Mouse (Mus musculus): ENCODE measurements around the gene Pgls. TPM values are rescaled to one million over a fixed set of nuclear protein-coding genes. Genes with fewer than 3 reads are reported as not detected.

Pgls gene
- total RNA-seq (2014; fragmentation: Nextera tagmentation) (39.7 and 47.5 TPM in 2 replicates), total RNA-seq (2017) (87.2 and 140 TPM in 2 replicates), polyA plus RNA-seq (2012) (331 and 360 TPM in 2 replicates)

DNA sequence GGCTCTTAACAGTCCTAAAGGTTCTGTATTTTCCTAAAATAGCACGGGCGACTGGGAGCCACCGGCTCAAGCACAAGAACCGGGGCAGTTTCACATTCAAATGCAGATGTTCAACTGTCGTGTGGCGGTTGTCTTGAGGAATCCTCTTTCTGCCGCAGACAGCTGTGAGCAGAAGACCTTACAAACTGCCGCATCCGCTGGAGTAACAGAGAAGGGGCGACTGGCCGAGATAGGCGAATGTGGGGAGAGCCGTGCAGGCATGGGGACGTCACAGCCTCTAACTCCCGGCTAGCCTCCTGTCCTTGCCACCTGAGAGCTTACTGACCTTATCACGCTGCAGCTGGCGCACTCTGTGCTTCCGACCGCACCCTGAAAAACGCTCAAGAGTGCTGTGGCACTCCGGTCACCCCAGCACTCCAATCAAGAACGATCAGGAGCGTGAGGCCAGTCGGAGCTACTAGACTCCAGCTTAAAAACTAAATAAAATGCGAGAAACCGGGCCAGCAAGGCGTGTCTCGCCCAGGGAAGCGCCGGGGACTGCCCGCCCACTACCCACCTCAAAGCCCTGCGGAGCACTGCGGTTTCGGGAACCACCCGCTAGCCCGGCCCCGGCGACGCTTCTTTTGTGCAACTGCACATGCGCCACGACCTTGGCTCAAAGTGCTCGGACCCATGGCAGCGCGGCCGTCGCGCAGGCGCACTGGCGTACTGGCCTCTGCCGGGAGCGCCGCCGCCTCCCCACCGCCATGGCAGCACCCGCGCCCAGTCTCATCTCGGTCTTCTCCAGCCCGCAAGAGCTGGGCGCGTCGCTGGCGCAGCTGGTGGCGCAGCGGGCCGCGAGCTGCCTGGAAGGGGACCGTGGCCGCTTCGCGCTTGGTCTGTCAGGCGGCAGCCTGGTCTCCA lies at the start of gene Pgls:
Gene Pgls, plus strand, starts transcription at position 706 of the 903 bp plus-strand sequence.
- DNase-seq (ENCODE audit: low spot score), result peak; percentile 96
- TF ChIP-seq TAL1 (conservative IDR thresholded peaks at IDR 0.05; ENCODE audit: low read depth, low read length), result peak; percentile 18; the same call in 1 of the 2 replicates
- no peak for TF ChIP-seq GATA2 (IDR thresholded peaks at IDR 0.05; ENCODE audit: borderline replicate concordance, low read depth, low read length)
- no peak for TF ChIP-seq CTCF (IDR thresholded peaks at IDR 0.05; ENCODE audit: low read depth, low read length)
- Histone ChIP-seq H3K9me3 (replicated peaks) (no peaks in the 10 kb centered on the region), H3K4me3 (ENCODE audit: low read depth, low read length) (peak within 1 kb of the TSS; percentile 94), H3K4me1 (ENCODE audit: insufficient read depth, low read depth, low read length) (peaks cover 63% of the 10 kb centered on the region), H3K36me3 (replicated peaks) (peaks cover 65% of the 10 kb centered on the region), H3K27me3 (ENCODE audit: insufficient read depth, low read length) (no peaks in the 10 kb centered on the region)
- peak; percentile 78 for ATAC-seq (ENCODE audit: extremely low read depth, insufficient number of reproducible peaks, low FRiP score, poor library complexity, severe bottlenecking)

DNA sequence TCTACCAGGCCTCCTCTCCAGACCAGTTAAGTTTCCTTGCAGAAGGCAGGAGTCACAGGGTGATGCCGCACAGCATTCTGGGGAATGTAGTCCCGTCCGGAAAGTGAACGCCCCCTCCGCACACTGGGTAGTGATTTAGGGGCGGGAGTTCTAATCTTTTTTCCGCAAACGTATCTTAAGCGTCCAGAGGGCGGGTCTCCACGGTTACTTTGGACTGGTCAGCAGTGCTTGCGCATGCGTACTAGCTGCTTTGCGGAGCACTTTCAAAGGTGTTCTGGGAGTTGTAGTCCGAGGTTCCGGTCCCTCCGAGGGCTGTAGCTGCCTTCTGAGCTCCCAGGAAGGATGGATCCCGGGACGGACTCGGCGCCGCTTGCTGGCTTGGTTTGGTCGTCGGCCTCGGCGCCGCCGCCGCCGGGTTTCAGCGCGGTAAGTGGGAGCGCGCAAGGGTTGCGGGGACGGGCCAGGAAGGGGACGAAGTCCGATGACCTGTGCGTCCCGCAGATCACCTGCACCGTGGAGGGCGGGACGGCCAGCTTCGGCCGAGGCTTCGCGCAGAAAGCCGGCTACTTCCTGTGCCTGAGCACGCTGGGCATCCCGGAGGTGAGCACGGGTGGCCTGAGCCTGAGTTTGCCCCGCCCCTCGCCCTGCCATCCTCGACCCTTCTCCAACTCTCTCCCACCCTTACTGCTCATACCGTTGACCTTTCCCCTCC lies 49.2 kb upstream of the Pgls start, which contains the start of gene Mvb12a:
Gene Mvb12a, plus strand, starts transcription at position 291 of the 712 bp plus-strand sequence.
- Histone ChIP-seq H3K4me1 (ENCODE audit: insufficient read depth, low read depth, low read length) (peaks cover 35% of the 10 kb centered on the region), H3K27me3 (ENCODE audit: insufficient read depth, low read length) (no peaks in the 10 kb centered on the region), H3K36me3 (replicated peaks) (peaks cover 41% of the 10 kb centered on the region), H3K9me3 (replicated peaks) (no peaks in the 10 kb centered on the region), H3K4me3 (ENCODE audit: low read depth, low read length) (peak within 1 kb of the TSS; percentile 96)
- DNase-seq (ENCODE audit: low spot score) (peak; percentile 90), ATAC-seq (ENCODE audit: extremely low read depth, insufficient number of reproducible peaks, low FRiP score, poor library complexity, severe bottlenecking) (peak; percentile 88)
- TF ChIP-seq TAL1 (conservative IDR thresholded peaks at IDR 0.05; ENCODE audit: low read depth, low read length) (no peak), GATA2 (IDR thresholded peaks at IDR 0.05; ENCODE audit: borderline replicate concordance, low read depth, low read length) (no peak), CTCF (IDR thresholded peaks at IDR 0.05; ENCODE audit: low read depth, low read length) (no peak), POLR2AphosphoS5 (IDR thresholded peaks at IDR 0.05; ENCODE audit: insufficient replicate concordance, low read depth, low read length) (no peak), GATA1 (IDR thresholded peaks at IDR 0.05; ENCODE audit: borderline replicate concordance, low read length) (no peak)

GRCm38 (mm10) chr8:71543755-71544154 lies 48.2 kb upstream of the Pgls start:
- no peak for TF ChIP-seq POLR2AphosphoS5 (IDR thresholded peaks at IDR 0.05; ENCODE audit: insufficient replicate concordance, low read depth, low read length)
- no peak for TF ChIP-seq GATA1 (IDR thresholded peaks at IDR 0.05; ENCODE audit: borderline replicate concordance, low read length)
- no peak for TF ChIP-seq CTCF (IDR thresholded peaks at IDR 0.05; ENCODE audit: low read depth, low read length)
- no peak for TF ChIP-seq TAL1 (conservative IDR thresholded peaks at IDR 0.05; ENCODE audit: low read depth, low read length)
- no peak for TF ChIP-seq GATA2 (IDR thresholded peaks at IDR 0.05; ENCODE audit: borderline replicate concordance, low read depth, low read length)
- Histone ChIP-seq H3K4me1 (ENCODE audit: insufficient read depth, low read depth, low read length) (peaks cover 25% of the 10 kb centered on the region), H3K4me3 (ENCODE audit: low read depth, low read length) (peak overlapping the region; percentile 96; the same call in 1 of the 2 replicates), H3K36me3 (replicated peaks) (peaks cover 50% of the 10 kb centered on the region), H3K27me3 (ENCODE audit: insufficient read depth, low read length) (no peaks in the 10 kb centered on the region), H3K9me3 (replicated peaks) (no peaks in the 10 kb centered on the region)
- DNase-seq (ENCODE audit: low spot score), result no peak
- no peak for ATAC-seq (ENCODE audit: extremely low read depth, insufficient number of reproducible peaks, low FRiP score, poor library complexity, severe bottlenecking)

GRCm38 (mm10) chr8:71545053-71545452 lies 46.9 kb upstream of the Pgls start:
- Histone ChIP-seq H3K4me1 (ENCODE audit: insufficient read depth, low read depth, low read length) (peaks cover 22% of the 10 kb centered on the region), H3K27me3 (ENCODE audit: insufficient read depth, low read length) (no peaks in the 10 kb centered on the region), H3K9me3 (replicated peaks) (no peaks in the 10 kb centered on the region), H3K4me3 (ENCODE audit: low read depth, low read length) (no peak overlapping the region), H3K36me3 (replicated peaks) (peaks cover 50% of the 10 kb centered on the region)
- DNase-seq (ENCODE audit: low spot score) (no peak), ATAC-seq (ENCODE audit: extremely low read depth, insufficient number of reproducible peaks, low FRiP score, poor library complexity, severe bottlenecking) (no peak)
- TF ChIP-seq GATA1 (IDR thresholded peaks at IDR 0.05; ENCODE audit: borderline replicate concordance, low read length) (no peak), TAL1 (conservative IDR thresholded peaks at IDR 0.05; ENCODE audit: low read depth, low read length) (no peak), POLR2AphosphoS5 (IDR thresholded peaks at IDR 0.05; ENCODE audit: insufficient replicate concordance, low read depth, low read length) (no peak), GATA2 (IDR thresholded peaks at IDR 0.05; ENCODE audit: borderline replicate concordance, low read depth, low read length) (no peak), CTCF (IDR thresholded peaks at IDR 0.05; ENCODE audit: low read depth, low read length) (no peak)

- H3K4me1 ChIP-seq (ENCODE audit: insufficient read depth, low read depth, low read length), result peaks cover 14% of the 10 kb centered on the region
- H3K9me3 ChIP-seq (replicated peaks), result no peaks in the 10 kb centered on the region
- H3K4me3 ChIP-seq (ENCODE audit: low read depth, low read length), result no peak overlapping the region
- no peak for TF ChIP-seq TAL1 (conservative IDR thresholded peaks at IDR 0.05; ENCODE audit: low read depth, low read length)
- TF ChIP-seq CTCF (IDR thresholded peaks at IDR 0.05; ENCODE audit: low read depth, low read length), result no peak
- no peak for TF ChIP-seq POLR2AphosphoS5 (IDR thresholded peaks at IDR 0.05; ENCODE audit: insufficient replicate concordance, low read depth, low read length)
- no peak for TF ChIP-seq GATA2 (IDR thresholded peaks at IDR 0.05; ENCODE audit: borderline replicate concordance, low read depth, low read length)
- no peak for TF ChIP-seq GATA1 (IDR thresholded peaks at IDR 0.05; ENCODE audit: borderline replicate concordance, low read length)
- H3K27me3 ChIP-seq (ENCODE audit: insufficient read depth, low read length), result peaks cover 1% of the 10 kb centered on the region; the same call in 1 of the 2 replicates
- DNase-seq (ENCODE audit: low spot score), result no peak
- H3K36me3 ChIP-seq (replicated peaks), result peaks cover 46% of the 10 kb centered on the region
- ATAC-seq (ENCODE audit: extremely low read depth, insufficient number of reproducible peaks, low FRiP score, poor library complexity, severe bottlenecking), result no peak
These were observed 44.4 kb upstream of the Pgls start for GRCm38 (mm10) chr8:71547590-71547989.

DNA sequence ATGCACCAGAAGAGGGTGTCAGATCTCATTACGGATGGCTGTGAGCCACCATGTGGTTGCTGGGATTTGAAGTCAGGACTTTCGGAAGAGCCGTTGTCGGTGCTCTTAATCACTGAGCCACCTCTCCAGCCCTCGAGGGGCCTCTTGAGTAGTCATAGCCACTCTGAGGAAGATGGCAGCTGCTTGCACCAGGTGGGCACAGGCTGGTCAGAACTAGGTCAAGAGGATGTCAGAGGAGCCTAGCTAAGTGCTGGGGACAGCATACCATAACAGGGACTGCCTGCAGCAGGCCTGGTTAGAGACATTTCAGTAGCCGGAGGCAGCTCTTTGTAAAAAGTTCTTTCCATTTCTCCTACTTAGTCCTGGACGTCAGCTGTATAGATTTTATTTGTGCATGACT lies 41.2 kb upstream of the Pgls start:
- H3K4me1 ChIP-seq (ENCODE audit: insufficient read depth, low read depth, low read length), result peaks cover 15% of the 10 kb centered on the region; the same call in 1 of the 2 replicates
- TF ChIP-seq TAL1 (conservative IDR thresholded peaks at IDR 0.05; ENCODE audit: low read depth, low read length), result no peak
- no peak for TF ChIP-seq CTCF (IDR thresholded peaks at IDR 0.05; ENCODE audit: low read depth, low read length)
- no peak for TF ChIP-seq POLR2AphosphoS5 (IDR thresholded peaks at IDR 0.05; ENCODE audit: insufficient replicate concordance, low read depth, low read length)
- TF ChIP-seq GATA2 (IDR thresholded peaks at IDR 0.05; ENCODE audit: borderline replicate concordance, low read depth, low read length), result no peak
- TF ChIP-seq GATA1 (IDR thresholded peaks at IDR 0.05; ENCODE audit: borderline replicate concordance, low read length), result no peak
- peaks cover 29% of the 10 kb centered on the region for H3K36me3 ChIP-seq (replicated peaks)
- DNase-seq (ENCODE audit: low spot score), result no peak
- H3K27me3 ChIP-seq (ENCODE audit: insufficient read depth, low read length), result peaks cover 21% of the 10 kb centered on the region
- H3K9me3 ChIP-seq (replicated peaks), result no peaks in the 10 kb centered on the region
- H3K4me3 ChIP-seq (ENCODE audit: low read depth, low read length), result no peak overlapping the region
- ATAC-seq (ENCODE audit: extremely low read depth, insufficient number of reproducible peaks, low FRiP score, poor library complexity, severe bottlenecking), result no peak
